Mouse (Mus musculus) midbrain, postnatal 0 days (tissue): Measurements from ENCODE around the gene Aif1. TPM values are rescaled to one million over a fixed set of nuclear protein-coding genes. Genes with fewer than 3 reads are reported as not detected.

ENCODE experiments used
- ATAC-seq: fragments of 200-750 bp; cut with Nextera tagmentation; 2 replicates; pipeline ENCODE4 v1.8.0; 2017; ENCODE audit warnings: moderate number of reproducible peaks, mild to moderate bottlenecking, moderate TSS enrichment, moderate library complexity; ENCODE audit not compliant: low FRiP score
- DNase-seq: peaks from one replicate; pipeline ENCODE4 v3.0.0-alpha.2; 2015; ENCODE audit warnings: low spot score
- H3K27ac ChIP-seq: fragments of 300-500 bp; sonication (generic); 2 replicates; pipeline ENCODE4 v1.5.1; 2014; ENCODE audit warnings: low read depth, mild to moderate bottlenecking, low read length, mixed read lengths
- H3K27me3 ChIP-seq: fragments of 300-500 bp; sonication (generic); 2 replicates; pipeline ENCODE4 v1.6.1; 2014; ENCODE audit warnings: low read length, control low read depth, mixed read lengths; ENCODE audit not compliant: insufficient read depth
- H3K36me3 ChIP-seq: fragments of 300-500 bp; sonication (generic); 2 replicates; pipeline ENCODE4 v1.6.1; 2014; ENCODE audit warnings: low read length, control low read depth, mixed read lengths; ENCODE audit not compliant: insufficient read depth
- H3K4me1 ChIP-seq: fragments of 300-500 bp; sonication (generic); 2 replicates; pipeline ENCODE4 v1.6.1; 2014; ENCODE audit warnings: mild to moderate bottlenecking, control low read depth, antibody characterized with exemption, low read length, mixed read lengths; ENCODE audit not compliant: insufficient read depth
- H3K4me2 ChIP-seq: fragments of 300-500 bp; sonication (generic); 2 replicates; pipeline ENCODE4 v1.6.1; 2014; ENCODE audit warnings: low read depth, mild to moderate bottlenecking, low read length, mixed read lengths; ENCODE audit not compliant: poor library complexity, severe bottlenecking
- H3K4me3 ChIP-seq: fragments of 300-500 bp; sonication (generic); 2 replicates; pipeline ENCODE4 v1.5.1; 2014; ENCODE audit warnings: low read depth, mild to moderate bottlenecking, low read length, moderate library complexity
- H3K9ac ChIP-seq: fragments of 300-500 bp; sonication (generic); replicated peaks from 2 replicates; pipeline ENCODE4 v1.6.1; 2014; ENCODE audit warnings: mild to moderate bottlenecking, low read length, moderate library complexity, mixed read lengths; ENCODE audit not compliant: poor library complexity, severe bottlenecking
- H3K9me3 ChIP-seq: fragments of 300-500 bp; sonication (generic); 2 replicates; pipeline ENCODE4 v1.6.1; 2016; ENCODE audit warnings: low read length, control low read depth
- CTCF ChIP-seq: IDR thresholded peaks from 2 replicates; pipeline ENCODE4 v1.5.1; 2016; ENCODE audit warnings: antibody characterized with exemption, mild to moderate bottlenecking
- WGBS: fragments of 180-500 bp; shearing (Covaris S2); extraction: QIAGEN DNeasy Blood & Tissue Kit; methylation state at CpG from one replicate; pipeline ENCODE4 v1.1.7; 2014; 5-methylcytosine and 5-hydroxymethylcytosine counted together
- polyA plus RNA-seq: library from polyadenylated mRNA; unstranded; fragments of >200 nt; fragmentation: Nextera tagmentation; extraction: Ambion mirVana; gene quantifications from 2 replicates; pipeline ENCODE4 v1.2.1, GENCODE M21; 2015
- total RNA-seq: library from RNA; depleted of rRNA; stranded (reverse); fragments of >200 nt; gene quantifications from 2 replicates; pipeline ENCODE4 v1.2.3, GENCODE M21; 2014

Gene Aif1
- total and polyA plus RNA-seq, 2 experiments from 2014 or later: 4.1 to 9.5 TPM

DNA sequence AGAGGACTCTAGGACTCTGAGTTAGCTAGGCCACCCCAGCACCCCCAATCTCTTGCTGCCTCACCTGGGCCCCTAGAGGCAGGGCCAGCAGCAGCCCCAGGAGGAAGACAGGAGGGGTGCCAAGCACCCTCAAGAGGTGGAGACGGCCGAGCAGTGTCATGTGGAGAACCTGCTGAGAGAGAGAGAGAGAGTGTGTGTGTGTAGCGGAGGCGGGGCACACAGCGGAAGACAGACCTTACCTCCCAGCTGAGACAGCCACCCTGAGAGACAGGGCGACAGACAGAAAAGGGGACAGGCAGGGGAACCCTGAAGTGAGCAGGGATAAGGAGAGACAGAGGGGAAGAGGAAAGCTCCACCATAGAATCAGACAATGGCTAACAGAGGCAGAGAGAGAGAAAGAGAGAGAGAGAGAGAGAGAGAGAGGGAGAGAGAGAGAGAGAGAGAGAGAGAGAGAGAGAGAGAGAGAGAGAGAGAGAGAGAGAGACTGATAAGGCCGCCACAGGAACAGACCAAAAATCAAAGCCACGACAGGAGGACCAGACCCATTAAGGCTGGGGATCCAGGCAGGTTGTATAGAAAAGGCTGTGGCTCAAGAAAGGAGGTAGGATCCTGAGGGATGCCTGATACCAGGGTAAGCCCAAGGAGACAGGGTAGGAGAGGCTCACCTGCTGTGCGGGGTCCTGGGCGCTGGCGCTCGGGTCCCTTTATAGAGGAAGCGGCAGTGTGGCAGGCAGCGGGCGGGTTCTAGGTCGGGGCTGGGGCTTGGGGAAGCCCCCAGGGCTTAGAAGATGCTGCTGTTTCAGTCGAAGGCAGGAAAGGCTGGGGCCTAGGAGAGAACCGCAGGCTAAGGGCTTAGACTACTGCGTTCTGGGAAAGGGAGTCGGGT, 28.9 kb upstream of the Aif1 start, which contains the start of gene Lta:
Lta (minus strand) TSS at position 858 of the 886 bp plus-strand sequence.
- DNase-seq (no peak), ATAC-seq (no peak)
- peaks cover 6% of the 10 kb centered on the region; the same call in 1 of the 2 replicates for H3K27me3 ChIP-seq
- TF ChIP-seq CTCF: no peak
- no peak within 1 kb of the TSS for H3K4me2 ChIP-seq
- H3K36me3 ChIP-seq: no peaks in the 10 kb centered on the region
- H3K9ac ChIP-seq: no peak within 1 kb of the TSS
- no peak within 1 kb of the TSS for H3K27ac ChIP-seq
- H3K9me3 ChIP-seq: no peaks in the 10 kb centered on the region
- H3K4me1 ChIP-seq: no peaks in the 10 kb centered on the region
- WGBS: 31% methylated on average over 20 of the region's 20 CpGs
- H3K4me3 ChIP-seq: no peak within 1 kb of the TSS

DNA sequence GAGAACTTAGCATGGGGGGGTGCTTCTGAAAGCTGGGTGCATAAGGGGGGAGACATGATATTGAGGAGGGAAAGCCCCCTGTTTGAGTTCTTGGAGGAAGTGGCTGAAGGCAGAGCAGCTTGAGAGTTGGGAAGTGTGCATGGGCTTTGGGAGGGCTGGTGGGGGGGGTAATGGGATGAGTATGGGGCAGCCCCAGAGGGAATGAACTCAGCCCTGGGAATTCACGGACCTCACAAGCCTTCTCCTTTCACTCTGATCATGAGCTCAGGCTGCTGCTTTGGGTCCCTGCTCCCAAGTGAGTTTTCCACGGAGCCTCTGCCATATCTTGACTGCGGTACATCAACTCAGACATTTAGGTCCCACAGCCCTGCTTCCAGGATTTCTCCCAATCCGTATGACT, 26.6 kb upstream of the Aif1 start:
- Histone ChIP-seq H3K9ac (no peak overlapping the region), H3K27me3 (peaks cover 6% of the 10 kb centered on the region; the same call in 1 of the 2 replicates), H3K36me3 (no peaks in the 10 kb centered on the region), H3K4me1 (no peaks in the 10 kb centered on the region), H3K27ac (no peak overlapping the region), H3K4me2 (no peak overlapping the region), H3K4me3 (no peak overlapping the region), H3K9me3 (no peaks in the 10 kb centered on the region)
- no peak for ATAC-seq
- no peak for DNase-seq
- WGBS: 85% methylated on average over 4 of the region's 4 CpGs
- TF ChIP-seq CTCF: no peak

- H3K9ac ChIP-seq: no peak within 1 kb of the TSS
- no peak within 1 kb of the TSS for H3K4me2 ChIP-seq
- no peaks in the 10 kb centered on the region for H3K9me3 ChIP-seq
- no peak for DNase-seq
- H3K4me1 ChIP-seq: no peaks in the 10 kb centered on the region
- peaks cover 6% of the 10 kb centered on the region; the same call in 1 of the 2 replicates for H3K27me3 ChIP-seq
- no peaks in the 10 kb centered on the region for H3K36me3 ChIP-seq
- no peak within 1 kb of the TSS for H3K4me3 ChIP-seq
- H3K27ac ChIP-seq: no peak within 1 kb of the TSS
- no peak for TF ChIP-seq CTCF
- 53% methylated on average over 13 of the region's 13 CpGs for WGBS
- ATAC-seq: no peak
These were observed 25.9 kb upstream of the Aif1 start, which contains the start of gene Tnf for GRCm38 (mm10) chr17:35201787-35202186. Gene Tnf (minus strand): TSS chr17:35202007.

DNA sequence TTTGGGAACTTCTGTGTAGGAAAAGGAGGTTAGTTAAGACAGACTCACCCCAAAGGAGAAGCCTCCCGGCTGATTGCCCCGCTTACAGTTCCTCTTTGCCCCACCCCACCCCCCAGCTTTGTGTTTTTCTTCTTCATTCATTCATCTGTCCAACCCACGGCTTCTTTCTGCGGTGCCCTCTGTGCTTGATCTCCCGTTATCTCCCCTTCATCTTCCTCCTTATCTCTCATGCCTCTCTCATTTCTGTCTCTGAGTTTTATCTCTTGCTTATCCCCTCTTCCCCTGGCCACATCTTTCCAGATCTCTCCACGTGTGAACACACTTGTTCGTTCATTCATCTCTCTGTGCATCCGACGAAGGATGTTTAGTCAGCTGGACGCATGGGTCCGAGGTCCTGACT, 25.3 kb upstream of the Aif1 start:
- no peaks in the 10 kb centered on the region for H3K9me3 ChIP-seq
- H3K4me3 ChIP-seq: no peak overlapping the region
- no peak for TF ChIP-seq CTCF
- H3K4me2 ChIP-seq: no peak overlapping the region
- no peaks in the 10 kb centered on the region for H3K4me1 ChIP-seq
- no peak for ATAC-seq
- no peak overlapping the region for H3K27ac ChIP-seq
- no peak overlapping the region for H3K9ac ChIP-seq
- WGBS: 82% methylated on average over 11 of the region's 11 CpGs
- peaks cover 6% of the 10 kb centered on the region; the same call in 1 of the 2 replicates for H3K27me3 ChIP-seq
- no peaks in the 10 kb centered on the region for H3K36me3 ChIP-seq
- DNase-seq: no peak

- ATAC-seq (no peak), DNase-seq (no peak)
- TF ChIP-seq CTCF: no peak
- H3K9ac ChIP-seq: no peak overlapping the region
- H3K4me1 ChIP-seq: no peaks in the 10 kb centered on the region
- no peak overlapping the region for H3K4me2 ChIP-seq
- H3K9me3 ChIP-seq: no peaks in the 10 kb centered on the region
- no peak overlapping the region for H3K4me3 ChIP-seq
- 87% methylated on average over 11 of the region's 11 CpGs for WGBS
- peaks cover 6% of the 10 kb centered on the region; the same call in 1 of the 2 replicates for H3K27me3 ChIP-seq
- no peak overlapping the region for H3K27ac ChIP-seq
- H3K36me3 ChIP-seq: no peaks in the 10 kb centered on the region
These were observed 24.5 kb upstream of the Aif1 start for GRCm38 (mm10) chr17:35200398-35200797.

DNA sequence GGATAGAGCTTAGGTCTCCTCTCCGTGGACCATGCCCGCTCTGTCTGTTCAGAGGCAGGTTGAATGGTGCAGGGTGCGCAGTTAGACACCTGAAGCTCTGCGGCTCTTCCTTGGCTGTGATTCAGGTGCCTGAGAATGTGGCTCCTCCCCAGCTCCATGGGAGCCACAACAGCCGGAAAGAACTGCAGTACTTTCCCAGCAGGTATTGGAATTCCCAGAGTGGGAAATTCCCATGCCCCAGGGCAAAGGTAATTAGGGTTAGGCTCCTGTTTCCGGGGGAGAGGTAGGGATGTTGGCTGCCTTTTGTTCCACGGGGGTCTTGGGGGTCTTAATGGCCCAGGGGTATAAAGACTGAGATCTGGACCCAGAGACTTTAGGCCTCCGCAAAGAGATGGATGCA, 23.1 kb upstream of the Aif1 start:
- no peak overlapping the region for H3K9ac ChIP-seq
- H3K27me3 ChIP-seq: peaks cover 20% of the 10 kb centered on the region
- no peak overlapping the region for H3K4me3 ChIP-seq
- no peaks in the 10 kb centered on the region for H3K4me1 ChIP-seq
- no peaks in the 10 kb centered on the region for H3K36me3 ChIP-seq
- no peaks in the 10 kb centered on the region for H3K9me3 ChIP-seq
- no peak overlapping the region for H3K4me2 ChIP-seq
- H3K27ac ChIP-seq: no peak overlapping the region
- ATAC-seq: no peak
- TF ChIP-seq CTCF: no peak
- WGBS: 41% methylated on average over 8 of the region's 8 CpGs
- DNase-seq: no peak
